In the genomic region with DNA sequence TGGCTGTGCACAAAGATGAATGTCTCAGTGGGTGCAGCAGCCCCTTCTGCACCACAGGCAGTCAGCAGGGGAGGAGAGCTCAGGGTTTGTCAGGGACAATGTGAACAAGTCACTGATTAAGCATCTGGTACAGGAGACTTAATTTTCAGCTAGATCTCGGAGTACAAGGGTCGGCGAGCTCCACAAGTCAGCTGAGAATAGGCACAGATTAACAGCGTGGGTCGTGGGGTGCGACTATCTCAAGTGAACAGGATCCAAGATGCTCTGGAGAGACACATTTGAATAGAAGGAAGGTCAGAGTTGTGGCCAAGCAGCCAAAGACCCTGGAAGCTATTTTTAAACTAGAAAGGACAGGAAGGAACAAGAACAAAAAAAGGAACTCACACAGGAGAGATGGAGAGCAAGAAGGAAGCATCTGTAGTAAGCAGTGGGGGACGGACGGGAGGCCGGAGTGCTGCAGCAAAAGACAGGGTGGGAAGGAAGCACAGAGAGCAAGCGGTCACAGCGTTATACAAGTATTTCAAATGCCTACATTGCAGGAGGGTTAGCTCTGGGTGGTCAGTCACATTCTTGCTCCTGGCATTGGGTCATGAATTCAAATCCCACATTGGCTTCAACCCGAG, we compare ENCODE assay signal across 9 mouse cellular contexts.
DNase-seq lines count a peak whose midpoint lies in the region; ATAC-seq and TF ChIP-seq lines count a peak whose summit lies in the region.
"Had no signal": no experiment of that assay in that cellular context is flagged by ENCODE, and none has a peak within 500 bp of the region (broad histone marks: within the 10 kb centered on the region; RNA-seq: fewer than 3 reads in every experiment).

No protein-coding gene starts in this region.

- DNase-seq in heart, adult 11 months: peak; percentile 95
- DNase-seq in heart, postnatal 36 days: no peak
- DNase-seq in testis, postnatal 10 days (ENCODE audit: low spot score): no peak
- DNase-seq in B cell, adult 2 months: no peak
- no peak for DNase-seq in cerebellum, postnatal 4 days (ENCODE audit: low spot score in 2 of 2)
- DNase-seq in thymus, postnatal 0 days (ENCODE audit: low spot score): no peak
- DNase-seq: cerebellum, adult 18-20 months had no signal

- H3K4me1 ChIP-seq in testis, adult 2 months (ENCODE audit: control insufficient read depth, insufficient read depth, low read length): no peaks in the 10 kb centered on the region; the same call in none of the 2 replicates
- peaks cover 69% of the 10 kb centered on the region for H3K4me1 ChIP-seq in liver, embryonic 12.5 days

- no peak overlapping the region for H3K4me3 ChIP-seq in testis, adult 2 months (ENCODE audit: control insufficient read depth, low read depth, low read length)
- no peak overlapping the region for H3K4me3 ChIP-seq in liver, embryonic 12.5 days

- peak overlapping the region; percentile 21 for H3K4me2 ChIP-seq in liver, embryonic 12.5 days

- intact Hi-C loops in heart, postnatal 36 days (cut with DNase I): no loop called here

- no peak overlapping the region for H3K9ac ChIP-seq in liver, embryonic 12.5 days

- no peak for TF ChIP-seq CTCF in testis, adult 2 months (IDR thresholded peaks at IDR 0.05; ENCODE audit: control insufficient read depth, insufficient read depth, insufficient replicate concordance, low read depth, low read length)

- WGBS in liver, embryonic 12.5 days (ENCODE audit: insufficient replicate concordance): 18% methylated on average over 12 of the region's 12 CpGs

- H3K27ac ChIP-seq in testis, adult 2 months (ENCODE audit: control insufficient read depth, insufficient read depth, low read depth, low read length): peak overlapping the region; percentile 65
- H3K27ac ChIP-seq in liver, embryonic 12.5 days: 0 out of 2 replicates have a peak overlapping the region, but pooled peaks have one; percentile 18

- no peaks in the 10 kb centered on the region for H3K36me3 ChIP-seq in testis, adult 2 months (ENCODE audit: control insufficient read depth, insufficient read depth, low read length)
- peaks cover 3% of the 10 kb centered on the region; the same call in 1 of the 2 replicates for H3K36me3 ChIP-seq in liver, embryonic 12.5 days

- ATAC-seq in liver, embryonic 12.5 days: no peak

- TF ChIP-seq POLR2A in testis, adult 2 months (IDR thresholded peaks at IDR 0.05; ENCODE audit: control insufficient read depth, low read depth, low read length): no peak

- H3K9me3 ChIP-seq in liver, embryonic 12.5 days (replicated peaks): no peaks in the 10 kb centered on the region

- H3K27me3 ChIP-seq in testis, adult 2 months (ENCODE audit: control insufficient read depth, insufficient read depth, low read length): no peaks in the 10 kb centered on the region
- H3K27me3 ChIP-seq in liver, embryonic 12.5 days (replicated peaks): 0 out of 2 replicates have a peak, but pooled peaks cover 9% of the 10 kb centered on the region
